Mouse (Mus musculus) left cerebral cortex, adult 8-10 months (tissue): Measurements from ENCODE around the gene Krt83. TPM values are rescaled to one million over a fixed set of nuclear protein-coding genes. Genes with fewer than 3 reads are reported as not detected.
"Not testable (repeated sequence)": the region's sequence is repeated elsewhere in the genome, so short reads cannot be mapped to it uniquely, and the experiment has no call there.

Experiments
- DNase-seq, 2 experiments: peaks; one replicate each; pipeline ENCODE4 v3.0.0; 2022; ENCODE audit warnings: low spot score in 2 of 2
- total RNA-seq, 4 experiments: library from RNA; stranded (reverse); gene quantifications; 2 replicates each; pipeline ENCODE4 v1.2.4; 2022

Gene Krt83
- total RNA-seq = not detected

DNA sequence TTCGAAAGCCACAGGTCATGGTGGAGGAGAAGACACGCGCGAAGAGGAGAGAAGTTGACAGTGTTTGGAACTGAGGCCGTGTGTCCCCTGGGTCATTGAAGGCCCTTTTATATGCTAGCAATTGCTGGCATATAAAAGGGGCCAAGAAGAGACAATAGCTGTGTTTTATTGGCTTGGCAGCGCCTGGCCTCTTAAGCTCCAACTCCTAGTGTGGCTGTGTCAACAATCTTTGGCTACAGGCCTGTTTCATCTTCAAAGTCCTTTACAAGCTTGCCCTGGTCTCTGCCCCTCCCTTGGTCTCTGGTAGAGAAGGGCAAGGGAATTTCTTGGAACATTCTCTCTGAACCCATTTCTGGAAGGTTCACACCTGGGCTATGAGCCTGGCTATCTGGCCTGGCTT lies at the start of gene Krt83:
TSS of gene Krt83 (minus strand) at position 82 of the 400 bp plus-strand sequence.
- no peak for DNase-seq

GRCm38 (mm10) chr15:101538580-101538900 lies 47.2 kb upstream of the Krt83 start:
- DNase-seq = no peak

GRCm38 (mm10) chr15:101537864-101538579 lies 46.7 kb upstream of the Krt83 start:
- no peak for DNase-seq

- DNase-seq = no peak
Measured at GRCm38 (mm10) chr15:101536054-101536850, 44.9 kb upstream of the Krt83 start.

DNA sequence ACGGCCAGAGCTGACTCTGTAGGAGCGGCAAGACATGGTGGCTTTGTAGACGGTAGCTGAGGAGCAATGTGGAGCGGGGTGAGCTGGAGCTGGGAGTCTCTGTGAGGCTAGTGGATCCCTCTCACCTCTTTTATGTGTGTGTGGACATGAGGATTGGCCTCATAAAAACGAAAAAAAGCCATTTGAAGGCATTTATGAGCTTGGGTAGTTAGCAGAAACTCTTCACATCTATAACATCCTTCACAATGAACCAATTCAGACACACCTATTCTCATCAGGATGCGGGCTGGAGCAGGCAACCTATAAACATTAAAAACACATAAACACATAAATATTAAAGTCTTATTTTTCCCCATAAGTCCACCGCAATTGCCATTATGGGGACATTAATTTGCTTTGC lies 41.4 kb upstream of the Krt83 start, which contains the start of gene Krt84:
TSS of gene Krt84 (minus strand) at position 101 of the 400 bp plus-strand sequence.
- DNase-seq = no peak

DNA sequence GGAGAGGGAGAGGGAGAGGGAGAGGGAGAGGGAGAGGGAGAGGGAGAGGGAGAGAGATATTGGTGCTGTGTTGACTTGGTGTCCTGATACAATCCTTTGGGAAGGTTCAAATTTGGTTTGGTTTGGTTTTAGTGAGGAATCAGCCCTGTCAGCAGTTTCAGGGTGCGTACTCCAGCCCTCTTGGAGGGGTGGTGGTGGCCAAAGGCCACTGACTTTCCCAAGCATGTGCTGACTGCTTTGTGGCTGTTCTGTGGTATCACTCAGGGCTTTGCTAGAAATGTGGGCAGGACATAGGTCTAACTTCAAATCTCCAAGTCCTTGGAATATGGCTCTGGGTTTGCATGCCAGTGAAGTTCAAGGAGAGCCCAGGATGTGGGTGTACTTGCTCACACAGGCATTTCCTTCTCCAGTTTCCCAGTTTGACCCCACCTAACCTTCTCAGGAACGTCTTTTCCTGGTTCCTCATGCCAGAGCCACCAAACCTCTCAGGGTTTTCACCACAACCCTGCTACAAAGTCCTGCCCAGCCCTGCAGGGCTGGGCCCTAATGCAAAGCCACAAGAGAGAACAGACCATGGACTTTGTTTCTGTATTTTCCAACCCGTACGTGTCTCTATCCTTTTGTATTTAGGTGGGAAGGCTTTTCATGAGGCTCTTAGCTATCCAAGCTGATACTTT lies 31.4 kb upstream of the Krt83 start:
- no peak for DNase-seq

- peak; percentile 40 to 71 for DNase-seq
Measured at GRCm38 (mm10) chr15:101519792-101520191, 28.5 kb upstream of the Krt83 start.

DNA sequence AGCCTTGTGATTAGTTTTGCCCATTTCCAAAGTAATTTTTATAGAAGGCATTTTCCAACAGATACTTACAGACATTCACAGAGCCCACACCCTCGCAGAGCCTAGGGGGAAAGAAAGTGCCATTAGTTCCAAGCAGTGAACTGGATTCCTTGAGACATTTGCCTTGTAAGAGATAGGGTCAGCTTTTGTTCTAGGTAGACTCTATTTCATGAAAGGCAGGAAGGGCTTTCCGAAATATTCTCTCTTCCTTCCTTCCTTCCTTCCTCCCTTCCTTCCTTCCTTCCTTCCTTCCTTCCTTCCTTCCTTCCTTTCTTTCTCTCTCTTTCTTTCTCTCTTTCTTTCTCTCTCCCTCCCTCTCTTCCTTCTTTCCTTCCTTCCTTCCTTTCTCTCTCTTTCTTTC lies 25.8 kb upstream of the Krt83 start, which contains the start of gene Gm49425:
TSS of gene Gm49425 (minus strand) at position 101 of the 400 bp plus-strand sequence.
- DNase-seq = not testable (repeated sequence)

- no peak for DNase-seq
Measured at GRCm38 (mm10) chr15:101508247-101508646, 16.9 kb upstream of the Krt83 start.

- DNase-seq = no peak
Measured at GRCm38 (mm10) chr15:101506896-101507758, 15.8 kb upstream of the Krt83 start.

GRCm38 (mm10) chr15:101497181-101497580 lies 5.9 kb upstream of the Krt83 start:
- no peak for DNase-seq

DNA sequence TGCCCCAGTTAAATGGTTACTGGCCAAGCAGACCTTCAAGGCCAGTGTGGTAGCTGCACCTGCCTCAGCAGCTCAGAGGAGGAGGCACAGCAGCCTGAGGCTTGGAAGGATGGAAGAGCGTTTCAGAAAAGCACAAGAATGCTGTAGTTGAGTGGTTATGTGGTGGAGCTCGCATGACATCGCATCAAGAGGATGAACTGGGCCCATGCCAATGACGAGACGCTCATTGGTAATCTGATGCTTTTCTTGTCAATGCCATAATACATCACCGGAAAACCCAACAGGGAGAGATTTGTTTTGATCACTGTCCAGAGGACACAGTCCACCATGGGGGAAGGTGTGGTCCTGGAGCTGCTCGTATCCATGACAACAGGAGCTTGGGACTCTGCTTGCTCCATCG lies 4.0 kb upstream of the Krt83 start:
- DNase-seq = no peak

GRCm38 (mm10) chr15:101494203-101494602 lies 2.9 kb upstream of the Krt83 start:
- DNase-seq = no peak

GRCm38 (mm10) chr15:101493713-101494112 lies 2.4 kb upstream of the Krt83 start:
- no peak for DNase-seq

DNA sequence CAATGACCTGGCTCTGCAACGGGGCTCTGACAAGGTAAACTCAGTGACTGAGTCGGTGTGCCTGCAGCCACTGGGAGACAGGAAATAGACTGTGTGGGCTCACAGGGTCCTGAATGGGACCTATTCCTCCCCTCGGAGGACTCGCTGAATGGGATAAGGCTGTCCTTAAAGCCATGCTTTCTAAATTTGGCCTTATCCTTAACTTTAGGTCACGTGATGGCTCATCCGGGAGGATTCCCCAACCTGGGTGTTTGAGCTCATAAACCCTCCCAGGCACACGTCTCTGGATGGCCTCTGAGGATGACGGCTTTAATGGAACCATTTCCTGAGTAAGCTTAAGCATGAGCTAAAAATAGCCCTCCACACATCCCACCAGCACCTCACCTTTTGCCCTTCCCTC lies 1.4 kb upstream of the Krt83 start:
- DNase-seq = no peak

DNA sequence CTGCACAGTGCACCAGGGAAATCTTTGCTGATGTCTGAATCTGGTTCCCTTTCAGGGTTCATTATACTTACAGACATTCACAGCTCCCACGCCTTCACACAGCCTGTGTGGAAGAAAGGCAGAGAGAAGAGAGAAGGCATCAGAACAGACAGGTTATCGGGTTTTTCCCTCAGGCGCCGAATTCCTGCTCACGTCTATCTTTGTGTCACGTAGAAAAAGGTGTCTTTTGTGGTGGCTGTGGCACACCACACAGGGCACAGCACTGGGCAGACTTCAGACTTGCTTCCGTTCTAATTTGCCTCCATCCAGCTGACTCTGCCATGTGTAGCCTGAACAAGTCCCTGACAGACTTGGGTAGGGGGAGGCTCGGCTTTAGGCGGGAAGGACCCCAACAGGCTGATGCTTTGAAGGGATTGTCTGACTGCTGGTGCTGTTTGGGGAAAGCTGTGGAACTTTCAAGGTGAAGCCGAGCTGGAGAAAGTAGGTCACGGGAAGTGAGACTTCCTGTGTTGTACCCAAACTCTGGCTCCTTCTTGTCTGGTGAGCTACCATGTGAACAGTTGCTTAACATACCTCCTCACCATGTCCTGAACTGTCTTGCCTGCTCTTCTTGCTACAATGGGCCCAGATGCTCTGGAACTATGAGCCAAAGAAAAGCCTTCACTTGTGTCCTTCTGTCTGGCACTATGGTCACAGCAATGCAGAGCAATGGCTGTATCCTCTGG lies 5.2 kb downstream of the Krt83 start:
- DNase-seq = peak in 1 of 2 experiments; percentile 23

DNA sequence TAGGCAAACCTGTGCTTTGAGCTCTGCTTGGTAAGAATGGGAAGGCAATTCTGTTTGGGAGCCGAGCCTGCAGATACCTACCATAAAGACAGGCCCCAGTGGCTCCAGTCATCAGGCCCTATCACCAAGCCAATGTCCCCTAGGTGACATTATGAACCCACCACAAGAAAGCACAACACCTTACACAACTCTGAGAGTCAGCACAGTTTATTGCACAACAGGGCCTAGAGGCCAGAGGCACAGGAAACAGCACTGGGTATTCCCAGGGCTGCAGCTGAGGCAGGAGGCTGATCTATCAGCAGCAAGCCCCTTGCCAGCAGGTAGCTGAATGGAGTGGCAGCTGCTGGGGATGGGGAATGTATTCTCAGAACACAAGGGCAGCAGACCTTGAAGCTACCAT lies 6.4 kb downstream of the Krt83 start:
- no peak for DNase-seq

GRCm38 (mm10) chr15:101483646-101484045 lies 7.7 kb downstream of the Krt83 start:
- no peak for DNase-seq

DNA sequence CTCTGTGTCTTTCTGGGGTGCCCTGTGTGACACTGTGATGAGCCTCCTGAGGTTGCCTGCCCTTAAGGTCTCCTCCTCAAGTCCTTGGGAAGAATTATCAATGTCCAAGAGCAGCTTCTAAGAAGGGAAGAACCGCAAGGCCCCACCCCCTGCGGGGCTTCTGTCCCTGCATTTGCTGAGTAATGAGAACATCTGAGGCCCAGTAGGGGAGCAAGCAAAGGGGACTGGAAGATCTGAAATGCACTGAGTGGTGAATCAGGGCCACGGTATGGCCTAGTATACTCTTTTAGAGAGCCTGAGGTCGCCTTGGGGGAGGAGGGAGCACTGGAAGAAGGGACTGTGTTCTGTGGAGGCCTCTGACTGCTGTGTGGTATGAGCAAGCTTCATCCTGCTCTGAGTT lies 9.3 kb downstream of the Krt83 start:
- no peak for DNase-seq

GRCm38 (mm10) chr15:101479666-101480060 lies 11.6 kb downstream of the Krt83 start:
- no peak for DNase-seq
